Mouse (Mus musculus) 3134 (cell line): ENCODE results near the gene Tnpo3.

Experiments
- DNase-seq: peaks from one replicate; pipeline ENCODE4 v3.0.0-alpha.2; 2011; ENCODE audit warnings: low spot score; ENCODE audit not compliant: insufficient read length; ENCODE audit errors: extremely low read depth

Gene Tnpo3

GRCm38 (mm10) chr6:29496270-29496669 is 113.4 kb downstream of the Tnpo3 start:
- no peak for DNase-seq

DNA sequence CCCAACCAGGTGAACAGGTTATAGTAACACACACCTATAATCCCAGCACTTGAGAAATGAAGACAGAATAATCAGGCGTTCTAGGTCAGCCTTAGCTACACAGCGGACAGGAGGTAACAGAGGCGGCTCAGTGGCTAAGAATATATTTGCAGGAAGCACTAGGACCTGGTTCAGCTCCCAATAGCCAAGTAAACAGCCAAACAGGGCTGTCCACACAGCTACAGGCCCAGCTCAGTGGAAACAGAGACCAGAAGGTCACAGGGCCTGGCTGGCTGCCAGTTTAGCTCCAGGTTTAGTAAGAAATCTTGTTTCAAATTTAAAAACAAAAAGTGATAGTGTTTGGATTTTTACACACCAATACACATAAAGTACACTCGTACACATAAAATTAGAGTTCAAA is 115.6 kb downstream of the Tnpo3 start:
- DNase-seq, result no peak
